Mouse (Mus musculus) MEL (cell line): ENCODE data around the gene Ano6. TPM values are rescaled to one million over a fixed set of nuclear protein-coding genes. Genes with fewer than 3 reads are reported as not detected.

ENCODE experiments used
- DNase-seq: peaks from one replicate; pipeline ENCODE4 v3.0.0; 2011; ENCODE audit warnings: low read depth, low spot score
- H3K27ac ChIP-seq: 2 replicates; pipeline ENCODE4 v1.5.1; 2012; ENCODE audit warnings: low read depth, mild to moderate bottlenecking, control low read depth, low read length, moderate library complexity; ENCODE audit not compliant: control insufficient read depth
- H3K27me3 ChIP-seq, 2 experiments: fragments of 150-350 bp in 1 of 2; sonication (generic) in 1 of 2; 2 replicates each; pipeline ENCODE4 v1.6.1; 2012; ENCODE audit warnings: low read length in 2 of 2, mild to moderate bottlenecking in 2 of 2, improper control_type of control experiment in 1 of 2, moderate library complexity in 1 of 2; ENCODE audit not compliant: insufficient read depth in 2 of 2, control insufficient read depth in 1 of 2
- H3K36me3 ChIP-seq, 2 experiments: 2 replicates each; pipeline ENCODE4 v1.6.1; 2012 to 2014; ENCODE audit warnings: low read length in 2 of 2, improper control_type of control experiment in 1 of 2, inconsistent platforms in 1 of 2, mild to moderate bottlenecking in 1 of 2; ENCODE audit not compliant: insufficient read depth in 2 of 2, control insufficient read depth in 1 of 2
- H3K4me1 ChIP-seq, 2 experiments: fragments of 150-350 bp in 1 of 2; sonication (generic) in 1 of 2; 2 replicates each; pipeline ENCODE4 v1.6.1; 2012; ENCODE audit warnings: low read length in 2 of 2, improper control_type of control experiment in 1 of 2, mild to moderate bottlenecking in 1 of 2; ENCODE audit not compliant: insufficient read depth in 2 of 2, control insufficient read depth in 1 of 2
- H3K4me3 ChIP-seq, 2 experiments: fragments of 150-350 bp in 1 of 2; sonication (generic) in 1 of 2; 2 replicates each; pipeline ENCODE4 v1.5.1; 2012; ENCODE audit warnings: low read depth in 2 of 2, low read length in 2 of 2, mild to moderate bottlenecking in 2 of 2, moderate library complexity in 2 of 2, control low read depth in 1 of 2, improper control_type of control experiment in 1 of 2; ENCODE audit not compliant: control insufficient read depth in 1 of 2, insufficient read depth in 1 of 2
- H3K79me2 ChIP-seq: 2 replicates; pipeline ENCODE4 v1.6.1; 2012; ENCODE audit warnings: mild to moderate bottlenecking, low read length, moderate library complexity; ENCODE audit not compliant: control insufficient read depth, poor library complexity, insufficient read depth
- H3K9ac ChIP-seq: 2 replicates; pipeline ENCODE4 v1.6.1; 2012; ENCODE audit warnings: low read depth, mild to moderate bottlenecking, control low read depth, low read length, moderate library complexity; ENCODE audit not compliant: control insufficient read depth, poor library complexity, severe bottlenecking
- H3K9me3 ChIP-seq: fragments of 150-350 bp; sonication (generic); replicated peaks from 2 replicates; pipeline ENCODE4 v1.6.1; 2012; ENCODE audit warnings: mild to moderate bottlenecking, low read length, improper control_type of control experiment, moderate library complexity; ENCODE audit not compliant: insufficient read depth
- BHLHE40 ChIP-seq: IDR thresholded peaks from 2 replicates; pipeline ENCODE4 v1.6.1; 2012; ENCODE audit warnings: low read depth, mild to moderate bottlenecking, inconsistent platforms, low read length, improper control_type of control experiment, borderline replicate concordance
- CHD2 ChIP-seq: IDR thresholded peaks from 2 replicates; pipeline ENCODE4 v1.6.1; 2011; ENCODE audit warnings: low read length, improper control_type of control experiment
- CTCF ChIP-seq, 3 experiments: IDR thresholded peaks in 2 of 3; conservative IDR thresholded peaks in 1 of 3; 2 replicates each; pipeline ENCODE4 v1.5.1; 2011 to 2012; ENCODE audit warnings: low read length in 3 of 3, low read depth in 2 of 3, mild to moderate bottlenecking in 2 of 3, improper control_type of control experiment in 1 of 3, inconsistent platforms in 1 of 3, mixed read lengths in 1 of 3, moderate library complexity in 1 of 3; ENCODE audit not compliant: control insufficient read depth in 1 of 3, insufficient read depth in 1 of 3, poor library complexity in 1 of 3, severe bottlenecking in 1 of 3
- E2F4 ChIP-seq: IDR thresholded peaks from 2 replicates; pipeline ENCODE4 v1.6.1; 2011; ENCODE audit warnings: low read depth, low read length, improper control_type of control experiment, borderline replicate concordance
- ELF1 ChIP-seq: IDR thresholded peaks from 2 replicates; pipeline ENCODE4 v1.6.1; 2014; ENCODE audit warnings: low read depth, mild to moderate bottlenecking, inconsistent platforms, low read length, improper control_type of control experiment, moderate library complexity
- EP300 ChIP-seq, 2 experiments: IDR thresholded peaks; 2 replicates each; pipeline ENCODE4 v1.6.1; 2011; ENCODE audit warnings: improper control_type of control experiment in 2 of 2, low read length in 2 of 2, low read depth in 1 of 2, mild to moderate bottlenecking in 1 of 2
- GABPA ChIP-seq: IDR thresholded peaks from 2 replicates; pipeline ENCODE4 v1.6.1; 2012; ENCODE audit warnings: low read depth, mild to moderate bottlenecking, inconsistent platforms, low read length, improper control_type of control experiment, moderate library complexity
- GATA1 ChIP-seq: IDR thresholded peaks from 2 replicates; pipeline ENCODE4 v1.6.1; 2011; ENCODE audit warnings: low read depth, low read length, improper control_type of control experiment
- KAT2A ChIP-seq: conservative IDR thresholded peaks from 2 replicates; pipeline ENCODE4 v1.6.1; 2012; ENCODE audit warnings: low read depth, low read length, improper control_type of control experiment, inconsistent platforms
- MAFK ChIP-seq: IDR thresholded peaks from 2 replicates; pipeline ENCODE4 v1.6.1; 2011; ENCODE audit warnings: low read depth, mild to moderate bottlenecking, low read length, improper control_type of control experiment, borderline replicate concordance
- MAZ ChIP-seq: IDR thresholded peaks from 2 replicates; pipeline ENCODE4 v1.6.1; 2012; ENCODE audit warnings: low read depth, mild to moderate bottlenecking, inconsistent platforms, low read length, improper control_type of control experiment
- MEF2A ChIP-seq: IDR thresholded peaks from 2 replicates; pipeline ENCODE4 v1.6.1; 2014; ENCODE audit warnings: low read depth, mild to moderate bottlenecking, inconsistent platforms, low read length, improper control_type of control experiment; ENCODE audit not compliant: poor library complexity, insufficient replicate concordance, severe bottlenecking; ENCODE audit errors: extremely low read depth
- MXI1 ChIP-seq: IDR thresholded peaks from 2 replicates; pipeline ENCODE4 v1.6.1; 2011; ENCODE audit warnings: mild to moderate bottlenecking, low read depth, low read length, improper control_type of control experiment
- MYB ChIP-seq: IDR thresholded peaks from 2 replicates; pipeline ENCODE4 v1.6.1; 2011; ENCODE audit warnings: mild to moderate bottlenecking, low read depth, low read length, improper control_type of control experiment
- NRF1 ChIP-seq: IDR thresholded peaks from 2 replicates; pipeline ENCODE4 v1.6.1; 2014; ENCODE audit warnings: low read depth, mild to moderate bottlenecking, inconsistent platforms, low read length, improper control_type of control experiment, moderate library complexity; ENCODE audit not compliant: poor library complexity, insufficient read depth, severe bottlenecking
- POLR2A ChIP-seq, 2 experiments: IDR thresholded peaks; 2 replicates each; pipeline ENCODE4 v1.6.1; 2011 to 2012; ENCODE audit warnings: low read length in 2 of 2, mild to moderate bottlenecking in 2 of 2, control low read depth in 1 of 2, improper control_type of control experiment in 1 of 2, low read depth in 1 of 2, moderate library complexity in 1 of 2; ENCODE audit not compliant: control insufficient read depth in 1 of 2, insufficient read depth in 1 of 2, poor library complexity in 1 of 2
- POLR2AphosphoS2 ChIP-seq: IDR thresholded peaks from 2 replicates; pipeline ENCODE4 v1.6.1; 2011; ENCODE audit warnings: low read length, improper control_type of control experiment
- RAD21 ChIP-seq: IDR thresholded peaks from 2 replicates; pipeline ENCODE4 v1.6.1; 2011; ENCODE audit warnings: mild to moderate bottlenecking, low read depth, low read length, improper control_type of control experiment
- RCOR1 ChIP-seq: IDR thresholded peaks from 2 replicates; pipeline ENCODE4 v1.6.1; 2012; ENCODE audit warnings: low read depth, mild to moderate bottlenecking, inconsistent platforms, low read length, improper control_type of control experiment
- SMC3 ChIP-seq: IDR thresholded peaks from 2 replicates; pipeline ENCODE4 v1.6.1; 2011; ENCODE audit warnings: low read depth, low read length, improper control_type of control experiment
- TBP ChIP-seq: IDR thresholded peaks from 2 replicates; pipeline ENCODE4 v1.8.0; 2011; ENCODE audit warnings: low read depth, low read length, improper control_type of control experiment
- UBTF ChIP-seq: IDR thresholded peaks from 2 replicates; pipeline ENCODE4 v1.6.1; 2012; ENCODE audit warnings: low read depth, mild to moderate bottlenecking, inconsistent platforms, low read length, improper control_type of control experiment, moderate library complexity, borderline replicate concordance; ENCODE audit not compliant: insufficient read depth
- ZMIZ1 ChIP-seq: IDR thresholded peaks from 2 replicates; pipeline ENCODE4 v1.6.1; 2012; ENCODE audit warnings: low read depth, mild to moderate bottlenecking, inconsistent platforms, low read length, improper control_type of control experiment, moderate library complexity
- polyA plus RNA-seq, 2 experiments: library from polyadenylated mRNA; stranded (reverse) in 1 of 2; unstranded in 1 of 2; fragments of >175 nt in 1 of 2; fragments of >200 nt in 1 of 2; gene quantifications; 2 replicates each; pipeline versions ENCODE4 v1.2.1 to v1.2.4; 2012; ENCODE audit warnings: low replicate concordance in 2 of 2, low read depth in 1 of 2; ENCODE audit not compliant: insufficient read length in 2 of 2, insufficient read depth in 1 of 2, missing spikeins in 1 of 2
- total RNA-seq: library from RNA; depleted of rRNA; stranded (reverse); fragments of 300-350 nt; gene quantifications from 2 replicates; pipeline ENCODE4 v1.2.3, GENCODE M21; 2012

Gene Ano6
- total and polyA plus RNA-seq, 3 experiments = 54.8 to 66.6 (median 61.4) TPM

DNA sequence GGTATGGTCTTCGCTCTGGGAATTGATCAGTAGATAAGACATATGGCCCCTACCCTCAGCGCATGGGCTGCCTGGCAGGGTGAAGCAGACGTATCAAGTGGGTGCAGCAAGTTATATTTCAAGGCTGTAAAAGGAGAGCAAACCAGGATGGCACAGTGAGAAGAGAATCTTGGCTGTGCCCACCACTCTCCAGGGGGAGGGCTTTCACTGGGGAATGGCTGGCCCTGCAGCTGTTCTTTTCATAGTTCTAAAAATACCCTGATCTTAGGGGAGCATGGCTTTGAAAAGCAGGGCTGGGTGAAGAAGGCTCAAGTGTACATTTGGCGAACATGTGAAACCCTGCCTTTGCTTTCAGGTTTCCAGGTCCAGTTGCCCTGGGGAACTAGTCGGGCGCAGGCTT lies 11.5 kb downstream of the Ano6 start:
- Histone ChIP-seq H3K27ac (0 out of 2 replicates have a peak overlapping the region, but pooled peaks have one; percentile 0), H3K9ac (no peak overlapping the region), H3K4me3 (no peak overlapping the region), H3K27me3 (no peaks in the 10 kb centered on the region), H3K4me1 (peaks cover 23 to 81% of the 10 kb centered on the region in 2 experiments), H3K79me2 (peaks cover 93% of the 10 kb centered on the region), H3K9me3 (no peaks in the 10 kb centered on the region), H3K36me3 (peaks cover 14 to 93% of the 10 kb centered on the region in 2 experiments)
- no peak for TF ChIP-seq ZMIZ1
- no peak for TF ChIP-seq CTCF (IDR thresholded peaks at IDR 0.05 in 2 of 3, conservative IDR thresholded peaks at IDR 0.05 in 1 of 3; ENCODE audit: control insufficient read depth in 1 of 3, insufficient read depth in 1 of 3, low read depth in 2 of 3, low read length in 3 of 3, poor library complexity in 1 of 3, severe bottlenecking in 1 of 3)
- TF ChIP-seq RAD21 = no peak
- TF ChIP-seq POLR2AphosphoS2 = no peak
- TF ChIP-seq TBP = no peak
- no peak for DNase-seq

DNA sequence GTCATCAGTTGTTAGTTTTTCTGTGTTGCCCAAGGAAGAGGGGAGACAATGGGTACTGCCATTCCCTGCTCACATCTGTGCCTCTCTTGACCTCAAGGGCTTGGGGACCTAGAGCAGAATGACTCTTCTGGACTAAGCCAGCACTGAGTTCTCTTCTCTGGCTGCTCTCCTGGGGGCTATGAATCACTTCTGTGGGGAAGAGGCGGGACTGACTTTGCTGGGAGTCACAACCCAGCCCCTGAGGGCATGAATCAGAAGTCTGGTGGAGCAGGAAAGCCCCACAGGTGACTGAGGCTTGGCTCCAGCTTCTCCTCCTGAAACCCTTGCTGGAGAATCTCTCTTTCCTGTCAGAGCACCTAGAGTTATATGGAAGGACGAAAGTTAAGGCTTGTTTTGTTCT lies 12.1 kb downstream of the Ano6 start:
- peak; percentile 70 for DNase-seq
- Histone ChIP-seq H3K79me2 (peaks cover 92% of the 10 kb centered on the region), H3K27ac (no peak overlapping the region), H3K9ac (no peak overlapping the region), H3K4me1 (peaks cover 23 to 76% of the 10 kb centered on the region in 2 experiments), H3K36me3 (peaks cover 18 to 93% of the 10 kb centered on the region in 2 experiments), H3K4me3 (no peak overlapping the region), H3K27me3 (no peaks in the 10 kb centered on the region), H3K9me3 (no peaks in the 10 kb centered on the region)
- TF ChIP-seq UBTF = no peak
- TF ChIP-seq BHLHE40 = no peak
- TF ChIP-seq E2F4 = no peak
- no peak for TF ChIP-seq KAT2A
- TF ChIP-seq ELF1 = no peak
- no peak for TF ChIP-seq MYB
- no peak for TF ChIP-seq NRF1
- TF ChIP-seq POLR2A (IDR thresholded peaks at IDR 0.05; ENCODE audit: control insufficient read depth in 1 of 2, insufficient read depth in 1 of 2, low read depth in 1 of 2, low read length in 2 of 2, poor library complexity in 1 of 2) = 0 out of 4 replicates have a peak, but pooled peaks of 1 of the 2 experiments have one; percentile 2
- TF ChIP-seq TBP = no peak; the same call in 1 of the 2 replicates

DNA sequence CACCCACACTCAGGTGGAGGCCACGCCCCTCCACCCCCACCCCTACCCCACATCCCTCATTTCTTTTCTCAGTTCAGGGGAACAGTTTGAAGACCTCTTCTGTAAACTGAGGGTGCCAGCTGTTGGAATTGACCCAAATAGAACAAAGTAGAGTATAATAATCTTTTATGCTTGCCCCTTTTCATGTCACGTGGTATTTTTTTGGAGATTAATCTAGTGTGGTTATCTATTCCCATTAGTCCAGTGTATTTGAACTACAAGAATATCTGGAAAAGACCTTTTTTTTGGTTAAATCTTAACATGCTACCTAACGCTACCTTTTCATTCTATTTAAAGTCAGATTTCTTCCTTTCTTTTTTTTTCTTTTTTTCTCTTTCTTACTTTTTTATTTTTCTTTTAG lies 12.8 kb downstream of the Ano6 start:
- Histone ChIP-seq H3K9ac (no peak overlapping the region), H3K27ac (no peak overlapping the region), H3K36me3 (peaks cover 16 to 85% of the 10 kb centered on the region in 2 experiments), H3K9me3 (no peaks in the 10 kb centered on the region), H3K27me3 (no peaks in the 10 kb centered on the region)
- no peak for DNase-seq
- TF ChIP-seq ELF1 (no peak), MXI1 (no peak), MAFK (no peak), GABPA (no peak), POLR2AphosphoS2 (no peak), EP300 (IDR thresholded peaks at IDR 0.05; ENCODE audit: low read depth in 1 of 2, low read length in 2 of 2) (no peak), GATA1 (no peak), MAZ (no peak), MEF2A (no peak), CHD2 (no peak), SMC3 (no peak), CTCF (IDR thresholded peaks at IDR 0.05 in 2 of 3, conservative IDR thresholded peaks at IDR 0.05 in 1 of 3; ENCODE audit: control insufficient read depth in 1 of 3, insufficient read depth in 1 of 3, low read depth in 2 of 3, low read length in 3 of 3, poor library complexity in 1 of 3, severe bottlenecking in 1 of 3) (no peak), RCOR1 (no peak), KAT2A (no peak)
- TF ChIP-seq, all 39 proteins: peak for 0
- Histone ChIP-seq H3K79me2 (peaks cover 92% of the 10 kb centered on the region), H3K4me1 (peaks cover 19 to 72% of the 10 kb centered on the region in 2 experiments), H3K4me3 (no peak overlapping the region)
